Mouse (Mus musculus) right cerebral cortex, postnatal 10 days (tissue): Measurements from ENCODE around the gene Src.

ENCODE experiments used
- DNase-seq, 2 experiments: peaks; one replicate each; pipeline ENCODE4 v3.0.0; 2021; ENCODE audit warnings: low spot score in 2 of 2

Src gene

GRCm38 (mm10) chr2:157412497-157412896 is 5.7 kb upstream of the Src start:
- no peak for DNase-seq

GRCm38 (mm10) chr2:157417229-157417628 is 1.0 kb upstream of the Src start:
- no peak for DNase-seq

DNA sequence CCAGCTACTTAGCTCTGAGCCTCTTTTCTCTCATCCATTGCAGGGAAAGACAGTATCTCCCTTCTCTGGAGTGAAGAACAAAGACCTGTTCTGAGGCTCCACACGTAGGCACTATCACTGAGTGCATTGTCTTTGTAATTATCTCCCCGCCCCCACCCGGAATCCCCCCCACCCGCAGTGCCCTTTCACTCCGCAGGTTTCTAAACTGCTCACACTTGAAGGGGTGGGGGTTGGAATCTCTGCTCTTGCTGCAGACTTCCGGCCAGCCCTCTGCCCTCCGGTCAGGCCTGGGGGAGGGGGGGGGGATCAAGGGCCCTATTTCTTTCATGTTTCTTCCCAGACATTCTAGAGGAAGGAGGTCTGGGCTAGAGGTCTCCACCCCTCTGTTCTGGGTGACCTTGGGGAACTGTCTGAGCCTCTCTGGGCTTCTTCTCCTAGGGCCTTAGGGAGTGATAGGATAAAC is 396 bp downstream of the Src start:
- no peak for DNase-seq

DNA sequence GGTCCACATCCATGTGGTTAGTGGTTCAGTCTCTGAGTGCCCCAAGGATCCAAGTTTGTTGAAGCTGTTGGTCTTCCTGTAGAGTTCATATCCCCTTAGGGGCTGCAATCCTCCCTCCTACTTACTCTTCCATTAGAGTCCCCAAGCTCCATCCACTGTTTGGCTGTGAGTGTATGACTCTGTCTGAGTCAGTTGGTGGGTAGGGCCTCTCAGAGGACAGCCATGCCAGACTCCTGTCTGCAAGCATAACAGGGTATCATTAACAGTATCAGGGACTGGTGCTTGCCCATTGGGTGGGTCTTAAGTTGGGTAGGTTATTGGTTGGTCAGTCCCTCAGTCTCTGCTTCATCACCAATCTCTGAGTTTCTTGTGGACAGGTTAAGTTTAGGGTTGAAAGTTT is 1.3 kb downstream of the Src start:
- no peak for DNase-seq

GRCm38 (mm10) chr2:157420404-157420803 is 2.2 kb downstream of the Src start:
- no peak for DNase-seq

- DNase-seq: no peak
Observed at GRCm38 (mm10) chr2:157422062-157422655, 3.9 kb downstream of the Src start.

DNA sequence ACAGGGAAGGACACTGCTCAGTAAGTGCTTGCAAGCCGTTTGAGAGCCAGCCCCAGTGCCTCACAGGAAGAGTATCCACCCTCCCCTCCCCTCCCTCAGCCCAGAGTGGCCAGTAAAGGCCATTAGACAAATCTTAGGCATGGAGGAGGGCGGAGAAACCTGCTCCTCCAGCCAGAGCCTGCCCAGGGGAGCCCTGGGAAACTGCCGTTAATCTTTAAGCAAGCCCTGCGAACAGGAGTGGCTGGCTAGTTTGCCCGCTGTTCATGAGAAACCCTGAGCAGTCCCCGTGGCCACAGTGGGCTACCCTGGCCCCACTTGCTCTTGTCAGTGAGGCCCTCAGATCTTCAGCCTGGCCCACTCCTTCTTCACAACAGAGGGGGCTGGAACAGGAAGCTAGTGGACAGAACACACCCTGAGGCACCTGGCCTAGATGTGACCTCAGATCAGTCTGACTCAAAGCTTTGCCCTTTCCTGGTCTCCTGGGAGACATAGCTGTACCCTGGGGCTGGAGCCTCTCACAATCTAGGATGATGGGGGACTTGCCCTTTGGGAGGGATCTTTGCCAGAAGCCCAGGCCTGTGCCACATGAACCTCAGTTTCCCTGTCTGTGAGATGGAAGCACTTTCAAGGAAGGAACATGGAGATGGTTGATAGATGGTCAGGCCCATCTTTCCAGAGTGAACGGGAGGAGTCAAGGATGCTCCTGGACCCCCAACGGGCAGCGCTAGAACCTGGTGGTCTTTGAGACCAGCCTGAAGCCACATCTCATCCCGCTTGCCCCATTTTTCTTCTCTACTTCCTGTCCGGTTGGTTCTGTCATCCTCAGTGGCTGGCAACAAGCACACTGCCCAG is 4.8 kb downstream of the Src start:
- DNase-seq: no peak

DNA sequence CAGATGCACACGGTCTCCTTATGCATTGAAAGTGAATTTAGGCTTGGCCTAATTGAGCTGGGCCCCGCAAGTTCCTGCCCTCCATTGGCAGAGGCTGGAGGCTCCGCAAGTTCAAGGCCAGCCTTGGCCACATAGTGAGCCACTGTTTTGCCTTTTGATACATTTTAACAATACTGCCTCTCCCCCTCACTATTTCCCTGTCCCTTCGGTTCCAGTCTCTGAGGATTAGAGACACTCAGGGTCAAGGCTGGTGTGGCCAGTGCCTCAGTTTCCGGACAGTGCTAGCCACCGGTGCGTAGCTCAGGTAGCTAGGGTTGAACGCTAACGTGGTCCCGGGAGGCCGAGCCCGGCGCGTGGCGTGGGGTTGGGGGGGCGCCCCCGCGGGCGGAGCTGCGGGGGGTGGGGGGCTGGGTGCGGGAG is 5.5 kb downstream of the Src start:
- no peak for DNase-seq

DNA sequence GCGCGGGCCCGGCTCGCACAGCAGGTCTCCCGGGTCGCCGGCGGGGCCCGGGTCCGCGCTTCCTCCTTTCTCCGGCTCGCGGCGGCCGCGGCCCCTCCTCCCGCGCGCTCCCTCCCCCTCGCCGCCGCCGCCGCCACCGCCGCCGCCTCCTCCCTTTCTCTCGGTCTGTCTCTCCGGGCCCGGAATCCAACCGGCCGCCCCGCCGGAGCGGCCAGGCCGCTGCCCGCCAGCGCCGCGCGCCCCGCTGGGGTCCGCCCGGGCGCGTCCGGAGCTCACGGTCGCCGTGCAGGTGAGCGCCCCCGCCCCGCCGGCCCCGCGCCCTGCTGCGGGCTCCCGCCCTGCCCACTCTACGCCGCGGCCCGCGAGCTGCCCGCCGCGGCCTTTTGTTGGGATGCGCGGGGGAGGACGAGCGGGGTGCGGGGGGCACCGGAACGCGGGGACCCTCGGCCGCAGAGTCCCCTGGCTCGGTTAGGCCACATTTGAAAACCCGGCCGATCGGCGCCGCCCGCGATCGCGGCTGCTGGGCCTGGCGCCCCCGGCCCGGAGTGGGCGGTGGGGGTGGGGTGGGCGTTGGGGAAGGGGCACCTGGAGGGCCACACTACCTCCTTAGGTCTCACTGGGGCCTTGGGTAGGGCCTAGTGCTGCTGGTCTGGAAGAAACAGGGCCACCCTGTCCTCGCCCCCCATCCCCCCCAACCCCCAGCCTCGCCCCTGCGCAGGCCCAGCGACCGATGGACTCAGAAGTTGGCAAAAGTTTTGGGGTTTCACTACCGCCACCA is 6.1 kb downstream of the Src start:
- DNase-seq: peak; percentile 53 to 66

DNA sequence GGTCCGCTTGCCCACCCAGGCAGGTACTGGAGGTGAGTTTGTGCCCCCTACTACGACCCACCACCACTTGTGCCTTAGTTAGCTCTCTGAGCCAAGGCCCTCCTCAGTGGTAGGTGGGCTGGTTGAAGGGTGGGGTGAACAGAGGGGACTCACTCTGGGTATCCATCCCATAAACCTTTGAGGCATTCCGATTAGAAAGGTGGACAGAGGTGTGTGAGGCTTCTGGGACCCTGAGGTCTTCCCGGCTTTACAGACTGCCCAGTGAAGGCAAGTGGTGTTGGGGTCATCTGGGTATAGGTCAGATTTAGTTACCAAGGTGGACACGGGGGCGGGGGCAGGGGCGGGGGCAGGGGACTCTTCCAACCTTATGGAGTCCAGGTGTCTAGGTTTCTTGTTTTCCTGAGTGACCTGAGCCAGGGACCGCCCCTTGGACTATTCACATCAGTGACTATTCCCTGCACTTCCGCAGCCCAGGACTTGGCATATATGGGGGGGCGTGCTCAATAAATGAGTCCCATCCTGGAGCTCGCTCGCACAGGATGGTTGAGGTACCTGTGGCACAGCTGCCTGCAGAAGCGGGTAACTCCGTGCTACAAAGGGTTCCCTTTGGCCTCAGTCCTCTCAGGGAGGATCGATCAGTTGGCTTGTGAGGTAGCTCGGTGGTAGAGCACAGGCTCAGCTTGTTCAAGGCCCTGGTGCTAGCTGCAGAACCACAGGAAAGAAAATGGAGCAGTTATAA is 6.8 kb downstream of the Src start:
- no peak for DNase-seq

GRCm38 (mm10) chr2:157425643-157425988 is 7.4 kb downstream of the Src start:
- DNase-seq: no peak

GRCm38 (mm10) chr2:157426171-157426570 is 7.9 kb downstream of the Src start:
- DNase-seq: no peak

DNA sequence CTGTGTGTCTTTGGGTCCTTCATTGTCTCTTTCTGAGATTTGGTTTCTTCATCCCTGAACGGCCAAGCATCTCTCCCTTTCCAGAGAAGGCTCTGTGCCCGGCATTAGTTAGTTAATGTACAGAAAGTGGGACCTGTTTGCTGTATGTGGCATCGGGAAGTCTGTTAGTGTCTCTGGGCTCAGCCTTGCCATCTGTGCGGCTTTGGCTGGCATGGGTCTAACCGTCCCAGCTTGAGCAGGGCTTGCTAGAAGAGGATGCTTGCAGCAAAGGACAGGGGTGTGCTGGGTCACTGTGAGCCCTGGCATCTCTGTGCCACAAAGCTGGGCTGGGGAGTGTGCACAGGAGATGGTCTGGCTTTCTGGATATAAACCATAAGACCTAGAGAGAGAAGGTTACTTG is 8.9 kb downstream of the Src start:
- no peak for DNase-seq

DNA sequence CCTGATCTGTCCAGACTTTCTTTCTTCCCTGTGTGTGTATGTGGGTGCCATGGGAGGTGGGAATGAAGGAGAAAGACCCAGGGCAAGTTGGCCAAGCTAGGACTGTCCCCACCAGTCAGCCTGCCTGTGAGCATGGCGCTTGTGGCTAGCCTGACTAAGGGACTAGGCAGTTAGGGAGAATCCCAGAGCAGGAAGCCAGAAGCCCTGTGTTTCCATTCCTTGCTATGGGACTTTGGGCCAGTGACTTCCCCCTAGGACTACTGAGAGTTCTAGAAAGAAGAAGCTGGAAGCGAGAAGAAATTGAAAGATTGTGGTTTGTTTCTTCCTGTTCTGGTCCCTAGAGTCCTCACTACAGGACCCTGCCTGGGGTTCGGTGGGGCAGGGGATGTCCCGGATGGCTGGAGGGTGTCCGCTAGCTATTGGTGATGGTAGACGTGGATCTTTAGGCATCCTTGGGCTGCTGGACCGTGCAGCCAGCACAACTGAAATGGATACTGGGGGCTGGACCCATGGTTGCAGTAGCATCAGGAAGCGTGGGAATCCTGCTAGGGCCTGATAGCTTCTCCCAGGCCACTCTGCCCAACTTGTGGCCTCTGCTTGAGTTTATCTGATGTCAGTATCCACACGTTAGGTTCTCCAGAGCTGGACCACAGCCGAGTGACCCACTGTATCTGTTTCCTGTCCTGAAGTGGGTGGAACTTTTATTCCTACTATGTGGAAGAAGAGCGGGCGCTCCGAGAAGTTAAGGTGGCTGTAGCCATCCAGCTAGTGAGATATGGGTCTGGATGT is 10.3 kb downstream of the Src start:
- DNase-seq: no peak

GRCm38 (mm10) chr2:157429735-157430134 is 11.5 kb downstream of the Src start:
- no peak for DNase-seq

DNA sequence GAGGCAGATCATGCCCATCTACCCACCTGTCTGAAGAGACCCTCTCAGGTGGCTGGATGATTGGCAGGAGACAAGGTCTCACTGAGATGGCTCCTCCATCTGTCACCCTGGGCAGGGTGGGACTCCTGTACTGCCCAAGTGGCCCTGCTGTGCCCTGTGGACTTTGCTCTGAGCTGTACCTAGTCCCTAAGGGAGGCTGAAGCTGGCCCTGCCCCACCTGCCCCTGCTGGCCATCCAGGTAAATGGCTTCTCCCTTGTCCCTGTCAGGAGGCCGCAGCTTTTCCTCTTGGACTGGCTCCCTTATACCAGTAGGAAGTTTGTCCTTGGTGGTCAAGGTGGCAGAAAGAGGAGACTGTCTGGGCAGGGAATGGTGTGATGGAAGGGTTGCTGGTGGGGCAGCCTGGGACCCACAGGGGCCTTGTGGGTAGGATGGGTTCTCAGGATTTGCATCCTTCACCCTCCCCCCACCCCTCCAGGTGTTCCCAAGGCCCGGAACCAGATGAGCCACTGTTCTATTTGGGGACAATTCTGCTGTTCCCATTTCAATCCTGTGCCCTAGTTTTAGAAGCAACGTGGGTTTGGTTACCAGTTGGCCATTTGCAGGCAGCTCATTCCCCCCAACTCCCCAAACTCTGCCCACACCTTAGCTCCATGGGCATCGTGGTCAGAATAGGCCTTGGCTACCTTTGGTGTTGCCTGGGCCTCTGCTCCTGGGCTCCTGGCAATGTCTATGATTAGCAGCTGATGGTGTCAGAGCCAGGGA is 12.6 kb downstream of the Src start:
- DNase-seq: no peak

DNA sequence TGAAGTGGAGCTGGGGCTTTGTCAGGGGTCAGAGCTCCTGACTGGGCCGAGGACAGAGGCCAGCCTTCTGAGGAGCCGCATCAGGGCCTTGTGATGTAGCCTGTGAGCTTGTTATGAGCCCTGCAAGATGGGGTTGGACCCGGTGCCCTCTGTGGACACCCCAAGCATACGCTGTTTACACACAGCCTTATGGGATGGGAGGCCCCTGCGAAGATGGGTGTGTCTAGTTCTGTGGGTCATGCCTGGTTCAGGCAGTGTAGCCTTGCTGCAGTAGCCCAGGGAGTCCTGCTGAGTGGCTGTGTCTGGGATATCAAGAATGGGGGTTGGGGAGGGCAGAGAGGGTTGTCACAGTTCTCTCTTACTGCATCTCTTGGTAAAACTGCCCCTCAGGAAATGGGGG is 13.7 kb downstream of the Src start:
- no peak for DNase-seq

- DNase-seq: peak; percentile 84 to 86
Observed at GRCm38 (mm10) chr2:157432476-157432875, 14.2 kb downstream of the Src start.

- DNase-seq: no peak
Observed at GRCm38 (mm10) chr2:157434041-157434440, 15.8 kb downstream of the Src start.

DNA sequence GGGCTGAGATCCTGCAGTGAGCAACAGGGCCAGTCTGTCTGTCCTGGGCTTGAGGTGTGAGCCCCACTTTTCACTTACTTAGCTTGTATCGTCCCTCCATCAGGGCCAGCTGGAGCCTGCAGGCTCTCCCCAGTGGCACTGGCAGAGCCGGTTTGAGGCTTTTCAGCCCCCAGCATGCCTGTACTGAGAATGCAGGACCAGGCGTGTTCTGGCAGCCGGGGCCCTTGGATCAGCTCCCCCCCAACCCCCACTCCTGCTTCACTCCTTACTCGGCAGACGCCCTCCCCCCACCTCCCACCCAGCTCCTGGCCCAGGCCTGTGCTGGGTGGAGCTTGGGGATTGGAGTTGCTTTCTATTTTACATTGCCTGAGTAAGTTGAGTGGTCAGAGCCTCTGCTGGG is 16.3 kb downstream of the Src start:
- DNase-seq: peak; percentile 78 to 80
